Mouse (Mus musculus) thymus, adult 2 months (tissue): Measurements from ENCODE around the gene Olfr601.

Experiments used
- CTCF ChIP-seq: fragments of 200-500 bp; IDR thresholded peaks from 2 replicates; pipeline ENCODE4 v1.5.1; 2012; ENCODE audit warnings: mild to moderate bottlenecking, control low read depth, low read length, moderate library complexity, borderline replicate concordance; ENCODE audit not compliant: control insufficient read depth, poor library complexity, insufficient read depth; ENCODE audit errors: extremely low read depth
- POLR2A ChIP-seq: fragments of 200-500 bp; IDR thresholded peaks from 2 replicates; pipeline ENCODE4 v1.6.1; 2012; ENCODE audit warnings: mild to moderate bottlenecking, low read length, control low read depth, moderate library complexity; ENCODE audit not compliant: control insufficient read depth, poor library complexity, insufficient read depth; ENCODE audit errors: extremely low read depth

DNA sequence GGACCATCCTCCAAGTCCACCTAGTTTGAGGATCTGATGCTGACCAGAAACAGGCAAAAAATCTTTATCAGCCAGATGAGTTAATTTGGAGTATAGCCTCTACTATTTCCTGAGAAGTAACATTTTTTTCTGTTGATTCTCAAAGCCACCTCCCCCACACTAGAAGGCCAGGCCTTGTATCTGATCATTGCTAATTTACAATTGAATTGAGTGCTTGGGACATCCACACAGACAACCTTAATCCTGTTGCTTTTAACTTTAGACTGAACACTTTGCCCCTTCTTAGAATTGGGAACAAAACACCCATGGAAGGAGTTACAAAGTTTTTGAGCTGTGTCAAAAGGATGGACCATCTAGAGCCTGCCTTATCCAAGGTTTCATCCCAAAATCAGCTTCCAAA, 35.3 kb upstream of the Olfr601 start:
- TF ChIP-seq CTCF (no peak), POLR2A (no peak)
